Mouse (Mus musculus) heart, adult 2 months (tissue): ENCODE data around the gene Zfp296. TPM values are rescaled to one million over a fixed set of nuclear protein-coding genes. Genes with fewer than 3 reads are reported as not detected.

Experiments
- DNase-seq, 2 experiments: peaks; one replicate each; pipeline ENCODE4 v3.0.0; 2021
- H3K27ac ChIP-seq: fragments of 200-600 bp; 2 replicates; pipeline ENCODE4 v1.8.1; 2022
- H3K27me3 ChIP-seq: fragments of 200-500 bp; 2 replicates; pipeline ENCODE4 v1.6.1; 2012; ENCODE audit warnings: mild to moderate bottlenecking, low read length, inconsistent platforms, mixed read lengths; ENCODE audit not compliant: control insufficient read depth, insufficient read depth
- H3K36me3 ChIP-seq: fragments of 200-500 bp; 2 replicates; pipeline ENCODE4 v1.6.1; 2012; ENCODE audit warnings: low read length, inconsistent platforms; ENCODE audit not compliant: control insufficient read depth, insufficient read depth
- H3K4me1 ChIP-seq: fragments of 200-500 bp; 2 replicates; pipeline ENCODE4 v1.6.1; 2011; ENCODE audit warnings: low read length; ENCODE audit not compliant: control insufficient read depth, insufficient read depth
- H3K4me3 ChIP-seq: fragments of 200-600 bp; 2 replicates; pipeline ENCODE4 v1.8.1; 2022
- H3K79me2 ChIP-seq: fragments of 200-500 bp; replicated peaks from 2 replicates; pipeline ENCODE4 v1.6.1; 2012; ENCODE audit warnings: mild to moderate bottlenecking, inconsistent platforms, low read length, moderate library complexity, mixed read lengths; ENCODE audit not compliant: control insufficient read depth, insufficient read depth
- H3K9ac ChIP-seq: fragments of 200-500 bp; 2 replicates; pipeline ENCODE4 v1.6.1; 2012; ENCODE audit warnings: low read depth, mild to moderate bottlenecking, control low read depth, inconsistent platforms, low read length, mixed read lengths
- CTCF ChIP-seq: fragments of 200-600 bp; IDR thresholded peaks from 2 replicates; pipeline ENCODE4 v1.8.1; 2022; ENCODE audit warnings: antibody characterized with exemption, mild to moderate bottlenecking, moderate library complexity
- EP300 ChIP-seq: fragments of 200-500 bp; IDR thresholded peaks from 2 replicates; pipeline ENCODE4 v1.6.1; 2011; ENCODE audit warnings: low read depth, low read length, control low read depth; ENCODE audit not compliant: insufficient read depth
- POLR2A ChIP-seq: fragments of 200-500 bp; IDR thresholded peaks from 2 replicates; pipeline ENCODE4 v1.6.1; 2011; ENCODE audit warnings: mild to moderate bottlenecking, low read depth, low read length, control low read depth; ENCODE audit not compliant: insufficient read depth
- WGBS: fragments of 180-500 bp; shearing (Covaris S2); methylation state at CpG from one replicate; pipeline ENCODE4 v1.1.7; 2018; 5-methylcytosine and 5-hydroxymethylcytosine counted together
- intact Hi-C: fragments of 180-260 bp; cut with DNase I; formaldehyde crosslinking; loops from one replicate; pipeline ENCODE4 v1.15.1; 2025
- polyA plus RNA-seq: library from polyadenylated mRNA; depleted of rRNA; stranded (reverse); fragments of >200 nt; gene quantifications from 2 replicates; pipeline ENCODE4 v1.2.3, GENCODE M21; 2012
- total RNA-seq, 2 experiments: library from RNA; stranded (reverse); gene quantifications; 2 replicates each; pipeline ENCODE4 v1.2.3; 2021

The Zfp296 gene
- total and polyA plus RNA-seq, 3 experiments: 0.42 to 1.0 (median 0.43) TPM

DNA sequence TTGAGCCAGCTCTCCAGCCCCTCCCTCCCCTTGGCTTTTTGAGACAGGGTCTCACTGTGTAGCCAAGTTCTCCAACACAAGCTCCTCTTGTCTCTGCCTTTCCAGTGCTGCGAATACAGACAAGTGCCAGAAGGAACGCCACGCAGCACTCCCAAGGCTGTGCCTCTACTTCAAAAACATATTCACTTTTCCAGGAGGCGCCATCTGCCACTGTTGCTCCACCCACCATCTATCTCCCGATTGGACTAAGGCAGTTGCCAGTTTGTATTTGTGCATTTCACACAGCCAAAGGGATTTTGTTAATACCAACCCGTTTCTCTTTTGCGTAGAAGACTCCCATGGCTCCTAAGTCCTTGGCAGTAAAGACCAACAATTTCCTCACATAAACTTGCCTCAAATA lies 43.7 kb downstream of the Zfp296 start:
- no peaks in the 10 kb centered on the region for H3K4me1 ChIP-seq
- no peak overlapping the region for H3K9ac ChIP-seq
- 93% methylated on average over 7 of the region's 7 CpGs for whole genome bisulfite sequencing
- DNase-seq: no peak
- H3K4me3 ChIP-seq: no peak overlapping the region
- H3K36me3 ChIP-seq: no peaks in the 10 kb centered on the region
- intact Hi-C loops: no loop called here
- no peak for TF ChIP-seq CTCF
- TF ChIP-seq POLR2A: no peak
- no peak for TF ChIP-seq EP300
- H3K79me2 ChIP-seq: no peaks in the 10 kb centered on the region
- no peaks in the 10 kb centered on the region for H3K27me3 ChIP-seq
- H3K27ac ChIP-seq: no peak overlapping the region

DNA sequence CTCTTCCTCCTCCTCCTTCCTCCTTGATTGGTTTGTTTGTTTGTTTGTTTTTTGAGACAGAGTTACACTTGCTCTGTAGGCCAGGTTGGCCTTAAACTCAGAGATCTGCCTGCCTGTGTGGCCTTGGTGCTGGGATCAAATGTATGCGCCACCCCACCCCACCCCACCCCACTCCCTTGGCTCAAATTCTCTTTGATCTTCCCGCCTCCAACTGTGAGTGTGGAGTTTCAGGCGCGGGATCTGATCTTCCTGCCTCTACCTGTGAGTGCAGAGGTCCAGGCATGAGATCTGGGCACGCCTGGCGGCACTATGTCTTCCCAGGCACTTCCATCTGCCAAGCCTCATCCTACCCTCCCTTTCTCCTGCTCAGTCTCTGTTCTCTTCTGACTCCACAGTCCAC lies 45.2 kb downstream of the Zfp296 start:
- TF ChIP-seq CTCF: no peak
- no peak for TF ChIP-seq POLR2A
- no peak for TF ChIP-seq EP300
- H3K36me3 ChIP-seq: no peaks in the 10 kb centered on the region
- no peak for DNase-seq
- H3K4me1 ChIP-seq: no peaks in the 10 kb centered on the region
- intact Hi-C loops: no loop called here
- H3K27ac ChIP-seq: no peak overlapping the region
- no peaks in the 10 kb centered on the region for H3K79me2 ChIP-seq
- H3K27me3 ChIP-seq: no peaks in the 10 kb centered on the region
- no peak overlapping the region for H3K4me3 ChIP-seq
- WGBS: 69% methylated on average over 6 of the region's 6 CpGs
- H3K9ac ChIP-seq: no peak overlapping the region

DNA sequence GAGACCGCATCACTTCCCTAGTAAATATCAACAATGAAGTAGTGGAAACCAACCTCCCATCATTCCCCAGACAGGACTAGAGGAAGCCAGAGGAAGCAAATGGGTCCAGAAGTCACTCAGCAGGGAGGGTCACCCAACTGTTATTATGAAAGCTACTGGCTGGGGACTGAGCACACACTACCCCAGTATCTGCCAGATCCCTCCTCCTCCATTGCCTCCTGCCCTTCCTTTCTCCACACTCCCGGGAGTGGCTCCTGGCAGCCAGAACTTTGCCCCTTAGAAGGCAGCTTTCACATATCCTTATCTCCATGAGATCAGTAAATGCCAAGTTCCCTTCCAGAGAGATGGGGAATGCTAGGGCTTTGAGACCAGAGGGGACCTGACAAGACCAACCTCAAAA lies 46.3 kb downstream of the Zfp296 start:
- TF ChIP-seq POLR2A (no peak), EP300 (no peak), CTCF (no peak)
- Histone ChIP-seq H3K9ac (no peak overlapping the region), H3K27ac (no peak overlapping the region), H3K27me3 (no peaks in the 10 kb centered on the region), H3K36me3 (no peaks in the 10 kb centered on the region), H3K4me1 (no peaks in the 10 kb centered on the region), H3K4me3 (no peak overlapping the region), H3K79me2 (no peaks in the 10 kb centered on the region)
- no peak for DNase-seq
- intact Hi-C loops: no loop called here
- 61% methylated on average over 2 of the region's 2 CpGs for WGBS

DNA sequence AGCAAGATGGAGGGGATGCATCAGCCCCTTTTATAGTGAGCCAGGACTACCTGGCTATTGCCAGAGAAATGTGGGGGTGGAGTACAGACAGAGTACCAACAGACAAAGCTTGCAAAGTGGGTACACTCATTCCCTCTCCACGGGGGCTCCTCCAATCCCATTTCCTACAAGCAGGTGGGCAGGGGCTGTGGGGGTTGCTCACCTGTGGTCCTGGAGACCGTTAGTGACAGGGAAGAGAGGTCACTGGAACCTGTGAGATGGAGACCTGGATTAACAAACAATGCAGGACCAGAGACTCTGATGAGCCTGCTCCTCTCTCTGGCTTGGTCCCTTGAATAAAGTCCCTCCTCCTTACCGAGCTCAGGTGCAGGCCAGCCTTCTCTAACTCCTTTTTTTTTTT lies 50.6 kb downstream of the Zfp296 start:
- 66% methylated on average over 3 of the region's 3 CpGs for WGBS
- peak overlapping the region; percentile 85; the same call in 1 of the 2 replicates for H3K27ac ChIP-seq

DNA sequence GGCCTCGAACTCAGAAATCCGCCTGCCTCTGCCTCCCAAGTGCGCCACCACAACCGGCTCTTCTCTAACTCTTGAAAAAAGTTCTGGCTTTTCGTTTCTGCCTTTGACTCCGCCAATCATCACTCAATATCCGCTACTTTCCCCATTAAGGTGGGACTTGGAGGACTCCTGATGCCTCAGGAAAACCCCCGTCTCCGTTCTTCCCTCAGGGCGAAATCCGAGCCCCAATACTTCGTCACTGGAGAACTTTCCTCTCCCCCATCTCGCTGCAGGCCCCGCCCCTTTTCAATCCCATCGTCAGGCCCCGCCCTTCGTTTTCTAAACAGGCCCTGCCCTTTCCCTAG lies 51.1 kb downstream of the Zfp296 start:
- no peak for DNase-seq
- Histone ChIP-seq H3K27me3 (no peaks in the 10 kb centered on the region), H3K27ac (peak overlapping the region; percentile 85), H3K4me1 (peaks cover 1% of the 10 kb centered on the region; the same call in 1 of the 2 replicates), H3K4me3 (peak overlapping the region; percentile 94), H3K79me2 (no peaks in the 10 kb centered on the region), H3K36me3 (no peaks in the 10 kb centered on the region), H3K9ac (peak overlapping the region; percentile 32)
- 18% methylated on average over 17 of the region's 17 CpGs for WGBS
- no peak for TF ChIP-seq EP300
- no peak; the same call in 1 of the 2 replicates for TF ChIP-seq POLR2A
- no peak for TF ChIP-seq CTCF
- intact Hi-C loops: loop anchor here (5.0 kb wide), 2 partner anchors 34 to 171 kb away; partner anchors contain the start of gene Mark4

More for the DNA sequence above, 50.6 kb downstream of the Zfp296 start:
- Histone ChIP-seq H3K36me3 (no peaks in the 10 kb centered on the region), H3K79me2 (no peaks in the 10 kb centered on the region), H3K4me1 (peaks cover 1% of the 10 kb centered on the region; the same call in 1 of the 2 replicates), H3K4me3 (peak overlapping the region; percentile 94), H3K9ac (no peak overlapping the region), H3K27me3 (no peaks in the 10 kb centered on the region)
- TF ChIP-seq EP300: no peak
- TF ChIP-seq CTCF: no peak
- TF ChIP-seq POLR2A: no peak
- intact Hi-C loops: loop anchor here (5.0 kb wide), 2 partner anchors 35 to 170 kb away; partner anchors contain the start of gene Mark4
- no peak for DNase-seq

GRCm38 (mm10) chr7:19628536-19629360 lies 51.7 kb downstream of the Zfp296 start:
- intact Hi-C loops: loop anchor here (5.0 kb wide), 2 partner anchors 34 to 171 kb away; partner anchors contain the start of gene Mark4
- Histone ChIP-seq H3K4me1 (peaks cover 1% of the 10 kb centered on the region; the same call in 1 of the 2 replicates), H3K4me3 (peak overlapping the region; percentile 94), H3K36me3 (no peaks in the 10 kb centered on the region), H3K79me2 (no peaks in the 10 kb centered on the region), H3K27ac (peak overlapping the region; percentile 85), H3K9ac (peak overlapping the region; percentile 81), H3K27me3 (no peaks in the 10 kb centered on the region)
- TF ChIP-seq CTCF (no peak), POLR2A (peak; percentile 44; the same call in 1 of the 2 replicates)
- WGBS: 3% methylated on average over 57 of the region's 57 CpGs
- peak; percentile 95 to 96 for DNase-seq
